Mouse (Mus musculus): ENCODE results near the gene Tbpl1. TPM values are rescaled to one million over a fixed set of nuclear protein-coding genes. Genes with fewer than 3 reads are reported as not detected.

Gene Tbpl1
- 47.7 and 60.0 TPM in 2 replicates for total RNA-seq (2014; rRNA removed)
- 55.1 and 70.9 TPM in 2 replicates for polyA plus RNA-seq (2015; fragmentation: Nextera tagmentation; extraction: Ambion mirVana)

- H3K9ac ChIP-seq, result peak within 1 kb of the TSS; percentile 99
- H3K27ac ChIP-seq (ENCODE audit: low read depth, low read length), result peak within 1 kb of the TSS; percentile 98
- peak within 1 kb of the TSS; percentile 89 for H3K4me2 ChIP-seq (ENCODE audit: low read depth)
- DNase-seq (peak; percentile 97), ATAC-seq (peak; percentile 99)
- no peaks in the 10 kb centered on the region for H3K27me3 ChIP-seq (ENCODE audit: insufficient read depth, low read length)
- peaks cover 23% of the 10 kb centered on the region for H3K4me1 ChIP-seq (ENCODE audit: insufficient read depth)
- TF ChIP-seq CTCF (IDR thresholded peaks at IDR 0.05; ENCODE audit: low read depth), result peak; percentile 26; the same call in 1 of the 2 replicates
- H3K36me3 ChIP-seq (ENCODE audit: insufficient read depth), result no peaks in the 10 kb centered on the region
- H3K4me3 ChIP-seq (ENCODE audit: low read depth, low read length), result peak within 1 kb of the TSS; percentile 98
- under 1% methylated on average over 77 of the region's 77 CpGs for WGBS
- no peaks in the 10 kb centered on the region for H3K9me3 ChIP-seq (ENCODE audit: low read length)
Measured at GRCm38 (mm10) chr10:22731272-22732093, at the start of gene Tbpl1. Gene Tbpl1, minus strand, starts transcription at chr10:22731938.

- TF ChIP-seq CTCF (IDR thresholded peaks at IDR 0.05; ENCODE audit: low read depth), result 0 out of 2 replicates have a peak, but pooled peaks have one; percentile 24
- Histone ChIP-seq H3K27me3 (ENCODE audit: insufficient read depth, low read length) (no peaks in the 10 kb centered on the region), H3K4me2 (ENCODE audit: low read depth) (no peak overlapping the region), H3K9me3 (ENCODE audit: low read length) (no peaks in the 10 kb centered on the region), H3K27ac (ENCODE audit: low read depth, low read length) (no peak overlapping the region), H3K36me3 (ENCODE audit: insufficient read depth) (no peaks in the 10 kb centered on the region), H3K4me3 (ENCODE audit: low read depth, low read length) (no peak overlapping the region), H3K4me1 (ENCODE audit: insufficient read depth) (no peaks in the 10 kb centered on the region), H3K9ac (no peak overlapping the region)
- DNase-seq (no peak), ATAC-seq (no peak)
- WGBS, result 42% methylated on average over 4 of the region's 4 CpGs
Measured at GRCm38 (mm10) chr10:22781466-22781865, 49.7 kb upstream of the Tbpl1 start.

- Histone ChIP-seq H3K9me3 (ENCODE audit: low read length) (no peaks in the 10 kb centered on the region), H3K4me3 (ENCODE audit: low read depth, low read length) (no peak overlapping the region), H3K4me1 (ENCODE audit: insufficient read depth) (no peaks in the 10 kb centered on the region), H3K4me2 (ENCODE audit: low read depth) (no peak overlapping the region), H3K36me3 (ENCODE audit: insufficient read depth) (no peaks in the 10 kb centered on the region), H3K27ac (ENCODE audit: low read depth, low read length) (no peak overlapping the region), H3K9ac (no peak overlapping the region), H3K27me3 (ENCODE audit: insufficient read depth, low read length) (no peaks in the 10 kb centered on the region)
- ATAC-seq (peak; percentile 69), DNase-seq (peak; percentile 61)
- 13% methylated on average over 5 of the region's 5 CpGs for WGBS
- peak; percentile 69 for TF ChIP-seq CTCF (IDR thresholded peaks at IDR 0.05; ENCODE audit: low read depth)
Measured at GRCm38 (mm10) chr10:22777939-22778338, 46.2 kb upstream of the Tbpl1 start.

GRCm38 (mm10) chr10:22776007-22776698, 44.4 kb upstream of the Tbpl1 start:
- no peaks in the 10 kb centered on the region for H3K4me1 ChIP-seq (ENCODE audit: insufficient read depth)
- no peak overlapping the region for H3K27ac ChIP-seq (ENCODE audit: low read depth, low read length)
- H3K4me3 ChIP-seq (ENCODE audit: low read depth, low read length), result no peak overlapping the region
- DNase-seq, result peak; percentile 75
- no peaks in the 10 kb centered on the region for H3K27me3 ChIP-seq (ENCODE audit: insufficient read depth, low read length)
- H3K9ac ChIP-seq, result no peak overlapping the region
- 10% methylated on average over 7 of the region's 7 CpGs for whole genome bisulfite sequencing
- peak; percentile 77 for TF ChIP-seq CTCF (IDR thresholded peaks at IDR 0.05; ENCODE audit: low read depth)
- H3K36me3 ChIP-seq (ENCODE audit: insufficient read depth), result no peaks in the 10 kb centered on the region
- H3K9me3 ChIP-seq (ENCODE audit: low read length), result no peaks in the 10 kb centered on the region
- ATAC-seq, result peak; percentile 69
- H3K4me2 ChIP-seq (ENCODE audit: low read depth), result no peak overlapping the region

DNA sequence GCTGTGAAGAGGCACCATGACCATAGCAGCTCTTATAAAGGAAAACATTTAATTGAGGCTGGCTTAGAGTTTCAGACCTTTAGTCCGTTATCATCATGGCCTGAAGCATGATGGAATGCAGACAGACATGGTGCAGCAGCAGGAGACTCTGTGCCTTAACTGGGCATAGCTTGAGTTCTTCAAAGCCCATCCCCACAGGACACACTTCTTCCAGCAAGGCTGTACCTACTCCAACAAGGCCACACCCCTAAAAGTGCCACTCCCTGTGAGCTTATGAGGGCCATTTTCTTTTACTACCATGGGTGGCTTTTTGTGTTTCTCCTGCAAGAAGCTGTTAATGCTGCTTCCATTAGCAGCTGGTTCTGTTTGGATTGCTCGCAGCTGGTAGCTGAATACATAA, 43.7 kb upstream of the Tbpl1 start:
- Histone ChIP-seq H3K9ac (no peak overlapping the region), H3K4me3 (ENCODE audit: low read depth, low read length) (no peak overlapping the region), H3K4me1 (ENCODE audit: insufficient read depth) (no peaks in the 10 kb centered on the region), H3K4me2 (ENCODE audit: low read depth) (no peak overlapping the region), H3K9me3 (ENCODE audit: low read length) (no peaks in the 10 kb centered on the region), H3K36me3 (ENCODE audit: insufficient read depth) (no peaks in the 10 kb centered on the region), H3K27ac (ENCODE audit: low read depth, low read length) (no peak overlapping the region), H3K27me3 (ENCODE audit: insufficient read depth, low read length) (no peaks in the 10 kb centered on the region)
- 85% methylated on average over 2 of the region's 2 CpGs for WGBS
- DNase-seq, result no peak
- no peak for TF ChIP-seq CTCF (IDR thresholded peaks at IDR 0.05; ENCODE audit: low read depth)
- peak; percentile 16; the same call in 1 of the 2 replicates for ATAC-seq

GRCm38 (mm10) chr10:22774626-22775025, 42.9 kb upstream of the Tbpl1 start:
- no peak for TF ChIP-seq CTCF (IDR thresholded peaks at IDR 0.05; ENCODE audit: low read depth)
- H3K4me3 ChIP-seq (ENCODE audit: low read depth, low read length), result no peak overlapping the region
- ATAC-seq, result no peak
- 85% methylated on average over 3 of the region's 3 CpGs for WGBS
- no peaks in the 10 kb centered on the region for H3K9me3 ChIP-seq (ENCODE audit: low read length)
- H3K4me1 ChIP-seq (ENCODE audit: insufficient read depth), result no peaks in the 10 kb centered on the region
- no peak overlapping the region for H3K27ac ChIP-seq (ENCODE audit: low read depth, low read length)
- no peak for DNase-seq
- no peak overlapping the region for H3K4me2 ChIP-seq (ENCODE audit: low read depth)
- no peaks in the 10 kb centered on the region for H3K27me3 ChIP-seq (ENCODE audit: insufficient read depth, low read length)
- H3K9ac ChIP-seq, result no peak overlapping the region
- H3K36me3 ChIP-seq (ENCODE audit: insufficient read depth), result no peaks in the 10 kb centered on the region

- ATAC-seq, result no peak
- no peaks in the 10 kb centered on the region for H3K36me3 ChIP-seq (ENCODE audit: insufficient read depth)
Measured at GRCm38 (mm10) chr10:22754240-22754639, 22.5 kb upstream of the Tbpl1 start.

More at GRCm38 (mm10) chr10:22754240-22754639, 22.5 kb upstream of the Tbpl1 start:
- no peak overlapping the region for H3K4me2 ChIP-seq (ENCODE audit: low read depth)
- no peaks in the 10 kb centered on the region for H3K9me3 ChIP-seq (ENCODE audit: low read length)
- H3K27me3 ChIP-seq (ENCODE audit: insufficient read depth, low read length), result no peaks in the 10 kb centered on the region
- H3K27ac ChIP-seq (ENCODE audit: low read depth, low read length), result no peak overlapping the region
- TF ChIP-seq CTCF (IDR thresholded peaks at IDR 0.05; ENCODE audit: low read depth), result no peak
- H3K9ac ChIP-seq, result no peak overlapping the region
- no peak for DNase-seq
- WGBS, result 97% methylated on average over 1 of the region's 1 CpGs
- no peaks in the 10 kb centered on the region for H3K4me1 ChIP-seq (ENCODE audit: insufficient read depth)
- H3K4me3 ChIP-seq (ENCODE audit: low read depth, low read length), result no peak overlapping the region
